Mouse (Mus musculus) spleen, adult 2 months (tissue): ENCODE results near the gene Syt1. TPM values are rescaled to one million over a fixed set of nuclear protein-coding genes. Genes with fewer than 3 reads are reported as not detected.

Experiments
- DNase-seq, 2 experiments: peaks; one replicate each; pipeline versions ENCODE4 v3.0.0 to v3.0.0-alpha.2; 2012 to 2021; ENCODE audit warnings: low spot score in 2 of 2, low read depth in 1 of 2
- H3K27ac ChIP-seq: fragments of 200-500 bp; 2 replicates; pipeline ENCODE4 v1.5.1; 2012; ENCODE audit warnings: low read length, inconsistent platforms; ENCODE audit not compliant: insufficient read depth
- H3K27me3 ChIP-seq: fragments of 200-500 bp; 2 replicates; pipeline ENCODE4 v1.6.1; 2012; ENCODE audit warnings: mild to moderate bottlenecking, moderate library complexity, low read length, inconsistent platforms; ENCODE audit not compliant: control insufficient read depth, insufficient read depth
- H3K36me3 ChIP-seq: fragments of 200-500 bp; 2 replicates; pipeline ENCODE4 v1.6.1; 2012; ENCODE audit warnings: mild to moderate bottlenecking, low read length, inconsistent platforms; ENCODE audit not compliant: control insufficient read depth, insufficient read depth
- H3K4me1 ChIP-seq: fragments of 200-500 bp; 2 replicates; pipeline ENCODE4 v1.6.1; 2011; ENCODE audit warnings: inconsistent platforms; ENCODE audit not compliant: control insufficient read depth, insufficient read depth, insufficient read length
- H3K4me3 ChIP-seq: fragments of 200-500 bp; 2 replicates; pipeline ENCODE4 v1.5.1; 2011; ENCODE audit warnings: mild to moderate bottlenecking, inconsistent platforms; ENCODE audit not compliant: insufficient read depth, insufficient read length; ENCODE audit errors: extremely low read depth
- CTCF ChIP-seq: fragments of 200-500 bp; IDR thresholded peaks from 2 replicates; pipeline ENCODE4 v1.5.1; 2011; ENCODE audit warnings: mild to moderate bottlenecking, inconsistent platforms; ENCODE audit not compliant: insufficient read depth, insufficient read length, insufficient replicate concordance; ENCODE audit errors: extremely low read depth
- POLR2A ChIP-seq: fragments of 200-500 bp; IDR thresholded peaks from 2 replicates; pipeline ENCODE4 v1.6.1; 2011; ENCODE audit warnings: low read depth, low read length, inconsistent platforms
- WGBS: fragments of 180-500 bp; shearing (Covaris S2); methylation state at CpG from one replicate; pipeline ENCODE4 v1.1.7; 2018; 5-methylcytosine and 5-hydroxymethylcytosine counted together
- polyA plus RNA-seq: library from polyadenylated mRNA; depleted of rRNA; stranded (reverse); fragments of >200 nt; gene quantifications from 2 replicates; pipeline ENCODE4 v1.2.3, GENCODE M21; 2012

Syt1 gene
- polyA plus RNA-seq, 1 experiment, result 0.44 TPM

DNA sequence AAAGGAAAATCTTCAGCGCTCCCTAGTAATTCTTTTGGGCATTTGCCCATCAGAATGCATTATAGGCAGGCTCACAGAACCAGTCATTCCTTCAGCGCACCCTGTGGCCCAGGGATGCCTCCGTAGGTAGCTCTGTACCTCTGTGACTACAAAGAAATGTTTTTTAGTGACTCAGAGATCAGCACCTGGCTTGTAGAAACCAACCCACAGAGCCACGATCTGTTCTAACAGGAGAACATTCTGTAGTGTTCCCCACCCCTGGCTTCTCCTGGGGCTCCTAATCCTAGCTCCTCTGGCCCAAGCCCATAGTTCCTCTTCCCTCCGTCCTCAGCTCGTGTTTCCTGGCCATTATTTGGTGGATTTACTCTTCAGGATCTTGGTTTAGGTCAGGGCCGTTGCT, 361.6 kb downstream of the Syt1 start:
- H3K36me3 ChIP-seq, result no peaks in the 10 kb centered on the region
- H3K4me1 ChIP-seq, result no peaks in the 10 kb centered on the region
- WGBS, result 64% methylated on average over 7 of the region's 7 CpGs
- no peak overlapping the region for H3K27ac ChIP-seq
- no peak for DNase-seq
- no peak overlapping the region for H3K4me3 ChIP-seq
- TF ChIP-seq CTCF (no peak), POLR2A (no peak)
- no peaks in the 10 kb centered on the region for H3K27me3 ChIP-seq

DNA sequence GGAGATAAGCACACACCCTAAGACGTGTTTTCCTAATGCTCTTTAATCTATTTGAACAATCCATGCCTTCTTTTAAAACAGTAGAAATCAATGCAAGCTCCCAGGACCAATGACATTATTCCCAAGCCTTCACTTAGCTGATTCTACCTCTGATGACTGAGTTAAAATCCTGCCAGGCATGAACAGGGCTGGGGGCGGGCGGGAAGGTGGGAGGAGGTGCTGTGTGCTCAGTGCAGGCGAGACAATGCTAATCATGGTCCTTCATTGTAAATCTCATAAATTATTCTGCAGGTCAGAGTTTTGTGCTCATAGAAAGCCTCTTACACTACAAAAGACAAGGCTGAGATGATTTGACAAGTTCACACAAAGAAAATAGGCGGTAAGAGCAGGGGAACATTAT, 366.9 kb downstream of the Syt1 start:
- WGBS, result 66% methylated on average over 5 of the region's 5 CpGs
- no peaks in the 10 kb centered on the region for H3K36me3 ChIP-seq

DNA sequence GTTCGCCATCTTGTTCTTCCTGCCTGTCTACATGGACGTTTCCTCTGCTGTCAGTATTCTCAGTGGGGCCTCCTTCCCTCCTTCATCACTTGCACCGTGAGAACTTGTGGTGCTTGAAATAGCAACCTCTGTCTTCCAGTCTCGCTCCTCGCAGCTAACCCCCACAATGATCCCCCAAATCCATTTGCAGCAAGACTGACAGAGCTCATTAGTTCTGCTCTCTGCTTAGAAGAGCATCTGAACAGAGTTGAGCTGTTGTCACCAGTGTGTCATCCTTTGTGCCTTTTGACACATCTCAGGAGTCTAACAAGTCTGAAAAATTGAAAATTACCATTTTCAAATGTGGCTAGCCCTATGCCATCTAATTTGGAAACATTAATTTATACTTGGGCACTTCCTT, 372.7 kb downstream of the Syt1 start:
- WGBS, result 72% methylated on average over 5 of the region's 5 CpGs
- H3K27me3 ChIP-seq, result no peaks in the 10 kb centered on the region
- TF ChIP-seq CTCF (no peak), POLR2A (no peak)

More for the DNA sequence above, 366.9 kb downstream of the Syt1 start:
- no peak overlapping the region for H3K27ac ChIP-seq
- no peak for TF ChIP-seq CTCF
- TF ChIP-seq POLR2A, result no peak
- no peaks in the 10 kb centered on the region for H3K4me1 ChIP-seq
- DNase-seq, result no peak
- H3K4me3 ChIP-seq, result no peak overlapping the region
- H3K27me3 ChIP-seq, result no peaks in the 10 kb centered on the region

DNA sequence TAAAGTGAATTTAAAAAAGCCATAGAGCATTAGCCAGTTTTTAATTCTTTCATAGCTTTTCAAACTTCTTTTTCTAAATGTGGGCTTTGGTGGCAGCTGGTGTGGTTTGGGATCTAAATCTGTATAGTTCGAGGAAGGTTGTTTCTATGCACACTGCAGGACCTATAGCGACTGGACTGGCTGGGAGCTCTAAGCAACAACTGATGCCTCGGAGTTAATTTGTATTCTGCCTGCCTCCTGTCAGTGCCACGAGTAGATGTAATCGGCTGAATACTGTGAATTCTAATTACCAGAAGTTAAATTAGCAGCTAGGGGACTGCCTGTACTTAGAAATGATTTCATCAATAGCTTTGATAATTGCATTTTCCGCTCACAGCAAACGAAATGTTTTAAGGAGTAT, 374.7 kb downstream of the Syt1 start:
- Histone ChIP-seq H3K36me3 (no peaks in the 10 kb centered on the region), H3K4me1 (no peaks in the 10 kb centered on the region), H3K27ac (no peak overlapping the region), H3K27me3 (no peaks in the 10 kb centered on the region), H3K4me3 (no peak overlapping the region)
- WGBS, result 82% methylated on average over 7 of the region's 7 CpGs
- DNase-seq, result no peak
- TF ChIP-seq CTCF, result no peak
- TF ChIP-seq POLR2A, result no peak

More for the DNA sequence above, 372.7 kb downstream of the Syt1 start:
- Histone ChIP-seq H3K4me1 (no peaks in the 10 kb centered on the region), H3K27ac (no peak overlapping the region), H3K4me3 (no peak overlapping the region), H3K36me3 (no peaks in the 10 kb centered on the region)
- no peak for DNase-seq

DNA sequence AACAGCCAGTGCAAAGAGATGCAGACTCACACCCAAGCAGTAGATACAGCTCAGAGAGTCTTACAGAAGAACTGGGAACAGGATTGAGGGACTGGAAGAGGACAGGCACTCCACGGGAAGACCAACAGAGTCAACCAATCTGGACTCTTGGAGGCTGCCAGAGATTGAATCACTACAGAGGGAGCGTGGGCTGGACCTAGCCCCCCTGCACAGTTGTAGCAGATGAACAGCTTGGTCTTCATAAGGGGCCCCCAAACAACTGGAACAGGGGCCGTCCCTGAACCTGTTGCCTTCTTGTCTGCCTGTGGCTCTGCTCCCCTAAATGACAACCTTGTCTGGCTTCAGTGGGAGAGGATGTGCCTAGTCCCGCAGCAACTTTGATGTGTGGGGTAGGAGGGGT, 375.2 kb downstream of the Syt1 start:
- WGBS, result 82% methylated on average over 4 of the region's 4 CpGs
- no peaks in the 10 kb centered on the region for H3K27me3 ChIP-seq
- H3K36me3 ChIP-seq, result no peaks in the 10 kb centered on the region
- TF ChIP-seq POLR2A (no peak), CTCF (no peak)
- H3K27ac ChIP-seq, result no peak overlapping the region
- no peaks in the 10 kb centered on the region for H3K4me1 ChIP-seq
- DNase-seq, result no peak
- no peak overlapping the region for H3K4me3 ChIP-seq

DNA sequence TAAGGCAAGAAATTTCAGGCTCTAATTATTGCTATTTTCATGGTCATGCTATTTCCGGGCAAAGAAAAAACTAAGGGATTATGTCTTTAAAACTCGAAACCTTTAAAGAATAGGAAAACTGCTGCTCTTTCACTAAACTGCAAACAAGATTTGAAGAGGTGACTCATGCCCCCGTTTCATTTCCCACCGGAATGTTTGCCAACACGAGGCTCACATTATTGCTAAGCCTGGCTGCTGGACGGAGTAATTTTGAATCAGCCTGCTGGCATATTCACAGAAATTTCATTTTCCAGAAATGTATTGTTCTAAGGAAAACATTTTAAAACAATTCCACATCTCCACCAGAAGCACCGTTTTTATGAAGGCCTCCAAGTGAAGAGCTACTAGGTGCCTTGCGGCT, 379.9 kb downstream of the Syt1 start:
- 87% methylated on average over 8 of the region's 8 CpGs for WGBS
- no peak for DNase-seq
- no peaks in the 10 kb centered on the region for H3K4me1 ChIP-seq
- no peaks in the 10 kb centered on the region for H3K36me3 ChIP-seq
- H3K4me3 ChIP-seq, result no peak overlapping the region
- no peak overlapping the region for H3K27ac ChIP-seq
- H3K27me3 ChIP-seq, result no peaks in the 10 kb centered on the region
- TF ChIP-seq POLR2A (no peak), CTCF (no peak)

DNA sequence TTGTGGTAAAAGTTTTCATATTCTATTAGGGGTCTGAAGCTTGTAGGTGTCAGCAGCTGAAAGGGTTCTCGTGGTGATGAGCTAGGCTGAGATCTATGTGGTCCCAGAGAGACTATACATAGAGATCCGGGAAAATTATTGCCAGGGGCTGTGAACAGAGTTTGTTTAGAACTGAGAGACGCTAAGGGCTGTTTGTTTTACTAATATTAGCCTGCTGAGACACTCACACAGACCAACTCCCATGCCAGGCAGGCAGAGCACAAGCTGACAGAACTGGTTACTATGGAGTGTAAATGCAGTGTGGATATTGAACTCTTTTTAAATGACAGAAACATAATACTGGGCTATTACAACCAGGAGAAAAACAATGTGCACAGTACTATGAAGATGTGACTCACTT, 384.4 kb downstream of the Syt1 start:
- no peak for DNase-seq
- WGBS, result 42% methylated on average over 3 of the region's 3 CpGs
- Histone ChIP-seq H3K27me3 (no peaks in the 10 kb centered on the region), H3K27ac (no peak overlapping the region), H3K4me3 (no peak overlapping the region), H3K36me3 (no peaks in the 10 kb centered on the region), H3K4me1 (no peaks in the 10 kb centered on the region)
- TF ChIP-seq POLR2A (no peak), CTCF (no peak)

DNA sequence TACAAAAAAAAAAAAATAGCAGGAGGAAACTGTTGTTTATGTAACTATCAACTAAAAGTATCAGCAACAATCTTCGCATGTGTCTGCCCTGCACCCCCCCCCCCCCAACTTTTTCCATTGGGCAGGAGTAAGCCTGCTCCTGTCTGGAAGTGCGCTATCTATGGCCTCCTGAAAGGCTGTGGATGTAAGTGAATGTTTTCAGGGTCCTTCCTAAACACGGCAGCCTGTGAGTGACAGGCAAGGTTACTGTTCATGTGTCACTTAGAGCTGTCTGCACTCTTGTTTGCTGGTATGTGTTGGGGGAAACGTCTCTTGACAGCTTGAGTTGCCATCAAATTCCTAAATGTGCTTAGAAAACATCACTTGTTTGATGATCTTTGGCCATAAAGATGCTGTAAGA, 387.8 kb downstream of the Syt1 start:
- 70% methylated on average over 4 of the region's 4 CpGs for WGBS
- Histone ChIP-seq H3K27ac (no peak overlapping the region), H3K4me1 (no peaks in the 10 kb centered on the region), H3K4me3 (no peak overlapping the region), H3K27me3 (no peaks in the 10 kb centered on the region), H3K36me3 (no peaks in the 10 kb centered on the region)
- TF ChIP-seq POLR2A (no peak), CTCF (no peak)
- DNase-seq, result no peak
